Mouse (Mus musculus): Measurements from ENCODE around the gene Atp8a1. TPM values are rescaled to one million over a fixed set of nuclear protein-coding genes. Genes with fewer than 3 reads are reported as not detected.
A peak's percentile ranks its signal among the peaks of the same experiment; 100 is the strongest.

Atp8a1 gene
- polyA plus RNA-seq, 1 experiment from 2014 or later: 17.9 TPM

GRCm38 (mm10) chr5:67768708-67769107 is 78.5 kb downstream of the Atp8a1 start:
- Histone ChIP-seq H3K9ac (ENCODE audit: low read length) (no peak overlapping the region), H3K9me3 (ENCODE audit: control insufficient read depth, low read length) (no peaks in the 10 kb centered on the region), H3K4me2 (ENCODE audit: low read length) (no peak overlapping the region), H3K27me3 (replicated peaks; ENCODE audit: control insufficient read depth, insufficient read depth, low read length) (no peaks in the 10 kb centered on the region), H3K4me1 (replicated peaks; ENCODE audit: control insufficient read depth, insufficient read depth, low read length) (no peaks in the 10 kb centered on the region), H3K27ac (ENCODE audit: low read depth) (no peak overlapping the region), H3K4me3 (ENCODE audit: low read depth, low read length) (no peak overlapping the region), H3K36me3 (ENCODE audit: control insufficient read depth, insufficient read depth, low read length) (no peaks in the 10 kb centered on the region)
- DNase-seq (ENCODE audit: low spot score) (no peak), ATAC-seq (replicated peaks; ENCODE audit: low FRiP score, low TSS enrichment, low read depth) (no peak)
- WGBS: 91% methylated on average over 8 of the region's 8 CpGs

- Histone ChIP-seq H3K4me2 (ENCODE audit: low read length) (no peak overlapping the region), H3K4me3 (ENCODE audit: low read depth, low read length) (no peak overlapping the region), H3K27me3 (replicated peaks; ENCODE audit: control insufficient read depth, insufficient read depth, low read length) (no peaks in the 10 kb centered on the region), H3K9me3 (ENCODE audit: control insufficient read depth, low read length) (no peaks in the 10 kb centered on the region), H3K36me3 (ENCODE audit: control insufficient read depth, insufficient read depth, low read length) (no peaks in the 10 kb centered on the region), H3K27ac (ENCODE audit: low read depth) (no peak overlapping the region), H3K4me1 (replicated peaks; ENCODE audit: control insufficient read depth, insufficient read depth, low read length) (no peaks in the 10 kb centered on the region), H3K9ac (ENCODE audit: low read length) (no peak overlapping the region)
- DNase-seq (ENCODE audit: low spot score) (no peak), ATAC-seq (replicated peaks; ENCODE audit: low FRiP score, low TSS enrichment, low read depth) (no peak)
- WGBS: 96% methylated on average over 3 of the region's 3 CpGs
These were observed 82.4 kb downstream of the Atp8a1 start for GRCm38 (mm10) chr5:67764798-67765197.

DNA sequence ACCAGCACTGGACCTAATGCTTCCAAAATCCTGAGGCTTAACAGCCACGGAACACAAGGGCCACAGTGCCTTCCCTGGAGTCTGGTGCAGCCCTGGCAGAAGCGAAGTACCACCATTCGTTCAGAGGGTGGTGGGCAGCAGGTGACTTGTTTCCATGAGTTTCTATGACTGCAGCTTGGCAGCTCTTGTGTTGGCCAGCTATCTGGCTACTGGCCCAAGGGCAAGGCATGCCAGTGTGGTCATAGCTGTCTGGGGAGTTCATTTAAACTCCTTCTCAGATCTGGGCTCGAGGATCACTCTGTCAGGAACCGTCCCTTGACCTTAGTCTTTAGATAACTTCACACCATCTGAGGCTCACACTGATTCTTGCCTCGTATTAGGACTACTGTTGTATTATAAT is 89.1 kb downstream of the Atp8a1 start:
- no peaks in the 10 kb centered on the region for H3K36me3 ChIP-seq (ENCODE audit: control insufficient read depth, insufficient read depth, low read length)
- H3K27ac ChIP-seq (ENCODE audit: low read depth): no peak overlapping the region
- H3K27me3 ChIP-seq (replicated peaks; ENCODE audit: control insufficient read depth, insufficient read depth, low read length): no peaks in the 10 kb centered on the region
- 86% methylated on average over 6 of the region's 6 CpGs for WGBS
- H3K4me1 ChIP-seq (replicated peaks; ENCODE audit: control insufficient read depth, insufficient read depth, low read length): no peaks in the 10 kb centered on the region
- no peak overlapping the region for H3K9ac ChIP-seq (ENCODE audit: low read length)
- H3K4me3 ChIP-seq (ENCODE audit: low read depth, low read length): no peak overlapping the region
- no peak overlapping the region for H3K4me2 ChIP-seq (ENCODE audit: low read length)
- H3K9me3 ChIP-seq (ENCODE audit: control insufficient read depth, low read length): no peaks in the 10 kb centered on the region
- ATAC-seq (replicated peaks; ENCODE audit: low FRiP score, low TSS enrichment, low read depth) (no peak), DNase-seq (ENCODE audit: low spot score) (no peak)

DNA sequence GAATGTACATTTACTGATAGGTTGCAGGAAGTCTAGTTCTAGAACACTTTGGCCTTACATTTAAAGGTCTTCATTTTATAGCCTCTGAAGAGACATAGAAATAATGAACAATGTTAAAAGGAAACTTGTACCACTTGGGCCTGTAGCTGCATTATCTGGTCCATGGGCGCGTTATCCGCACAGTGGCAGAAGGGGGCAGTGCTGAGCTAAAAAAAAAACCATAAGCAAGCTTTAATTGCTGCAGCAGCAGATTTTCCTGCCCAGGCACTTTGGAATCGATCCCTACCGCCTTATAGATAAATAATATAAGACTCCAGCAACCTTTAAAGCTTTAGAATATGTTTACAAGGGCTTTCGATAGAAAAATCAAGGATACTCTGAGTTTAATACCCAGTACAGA is 91.1 kb downstream of the Atp8a1 start:
- Histone ChIP-seq H3K36me3 (ENCODE audit: control insufficient read depth, insufficient read depth, low read length) (no peaks in the 10 kb centered on the region), H3K27me3 (replicated peaks; ENCODE audit: control insufficient read depth, insufficient read depth, low read length) (no peaks in the 10 kb centered on the region), H3K4me2 (ENCODE audit: low read length) (no peak overlapping the region), H3K9me3 (ENCODE audit: control insufficient read depth, low read length) (no peaks in the 10 kb centered on the region), H3K9ac (ENCODE audit: low read length) (no peak overlapping the region), H3K4me3 (ENCODE audit: low read depth, low read length) (no peak overlapping the region), H3K27ac (ENCODE audit: low read depth) (no peak overlapping the region), H3K4me1 (replicated peaks; ENCODE audit: control insufficient read depth, insufficient read depth, low read length) (no peaks in the 10 kb centered on the region)
- DNase-seq (ENCODE audit: low spot score) (peak; percentile 76), ATAC-seq (replicated peaks; ENCODE audit: low FRiP score, low TSS enrichment, low read depth) (no peak)
- WGBS: 17% methylated on average over 6 of the region's 6 CpGs

GRCm38 (mm10) chr5:67753057-67753456 is 94.2 kb downstream of the Atp8a1 start:
- ATAC-seq (replicated peaks; ENCODE audit: low FRiP score, low TSS enrichment, low read depth) (no peak), DNase-seq (ENCODE audit: low spot score) (no peak)
- H3K27me3 ChIP-seq (replicated peaks; ENCODE audit: control insufficient read depth, insufficient read depth, low read length): no peaks in the 10 kb centered on the region
- H3K36me3 ChIP-seq (ENCODE audit: control insufficient read depth, insufficient read depth, low read length): no peaks in the 10 kb centered on the region
- H3K4me3 ChIP-seq (ENCODE audit: low read depth, low read length): no peak overlapping the region
- H3K4me2 ChIP-seq (ENCODE audit: low read length): no peak overlapping the region
- WGBS: 55% methylated on average over 2 of the region's 2 CpGs
- no peaks in the 10 kb centered on the region for H3K9me3 ChIP-seq (ENCODE audit: control insufficient read depth, low read length)
- no peaks in the 10 kb centered on the region for H3K4me1 ChIP-seq (replicated peaks; ENCODE audit: control insufficient read depth, insufficient read depth, low read length)
- H3K9ac ChIP-seq (ENCODE audit: low read length): no peak overlapping the region
- H3K27ac ChIP-seq (ENCODE audit: low read depth): no peak overlapping the region

- no peak for ATAC-seq (replicated peaks; ENCODE audit: low FRiP score, low TSS enrichment, low read depth)
- WGBS: 83% methylated on average over 10 of the region's 10 CpGs
- Histone ChIP-seq H3K9ac (ENCODE audit: low read length) (no peak overlapping the region), H3K27me3 (replicated peaks; ENCODE audit: control insufficient read depth, insufficient read depth, low read length) (no peaks in the 10 kb centered on the region), H3K4me1 (replicated peaks; ENCODE audit: control insufficient read depth, insufficient read depth, low read length) (no peaks in the 10 kb centered on the region), H3K4me2 (ENCODE audit: low read length) (no peak overlapping the region), H3K4me3 (ENCODE audit: low read depth, low read length) (no peak overlapping the region), H3K9me3 (ENCODE audit: control insufficient read depth, low read length) (no peaks in the 10 kb centered on the region), H3K36me3 (ENCODE audit: control insufficient read depth, insufficient read depth, low read length) (no peaks in the 10 kb centered on the region), H3K27ac (ENCODE audit: low read depth) (no peak overlapping the region)
- DNase-seq (ENCODE audit: low spot score): no peak
These were observed 94.6 kb downstream of the Atp8a1 start for GRCm38 (mm10) chr5:67752629-67753028.

DNA sequence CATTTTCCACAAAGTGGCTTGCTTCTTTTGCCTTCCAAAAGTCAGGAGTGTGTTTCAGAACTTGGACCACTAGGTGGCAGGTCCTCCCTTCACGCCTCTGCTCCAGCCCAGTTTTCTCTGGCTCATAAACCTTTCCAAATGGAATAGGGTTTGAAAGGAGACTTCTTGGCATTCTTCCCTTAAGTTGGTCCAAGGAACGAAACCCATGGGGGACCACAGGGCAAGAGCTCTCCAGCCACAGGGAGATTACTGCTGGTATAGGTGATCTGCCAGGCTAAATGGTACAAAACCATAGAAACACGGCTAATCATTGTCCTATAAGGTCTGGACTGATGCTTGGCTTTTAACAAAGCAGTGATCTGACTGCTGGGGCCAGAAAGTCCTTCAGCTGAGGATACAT is 95.2 kb downstream of the Atp8a1 start:
- peak; percentile 66 for DNase-seq (ENCODE audit: low spot score)

GRCm38 (mm10) chr5:67739261-67739660 is 108.0 kb downstream of the Atp8a1 start:
- Histone ChIP-seq H3K4me2 (ENCODE audit: low read length) (no peak overlapping the region), H3K27ac (ENCODE audit: low read depth) (no peak overlapping the region), H3K9me3 (ENCODE audit: control insufficient read depth, low read length) (peaks cover 5% of the 10 kb centered on the region; the same call in 1 of the 2 replicates), H3K36me3 (ENCODE audit: control insufficient read depth, insufficient read depth, low read length) (no peaks in the 10 kb centered on the region), H3K9ac (ENCODE audit: low read length) (no peak overlapping the region), H3K27me3 (replicated peaks; ENCODE audit: control insufficient read depth, insufficient read depth, low read length) (no peaks in the 10 kb centered on the region), H3K4me3 (ENCODE audit: low read depth, low read length) (no peak overlapping the region), H3K4me1 (replicated peaks; ENCODE audit: control insufficient read depth, insufficient read depth, low read length) (no peaks in the 10 kb centered on the region)
- DNase-seq (ENCODE audit: low spot score): no peak
- ATAC-seq (replicated peaks; ENCODE audit: low FRiP score, low TSS enrichment, low read depth): no peak
- WGBS: 86% methylated on average over 3 of the region's 3 CpGs

More for the DNA sequence above, 95.2 kb downstream of the Atp8a1 start:
- Histone ChIP-seq H3K4me1 (replicated peaks; ENCODE audit: control insufficient read depth, insufficient read depth, low read length) (no peaks in the 10 kb centered on the region), H3K9ac (ENCODE audit: low read length) (no peak overlapping the region), H3K27me3 (replicated peaks; ENCODE audit: control insufficient read depth, insufficient read depth, low read length) (no peaks in the 10 kb centered on the region), H3K9me3 (ENCODE audit: control insufficient read depth, low read length) (no peaks in the 10 kb centered on the region), H3K36me3 (ENCODE audit: control insufficient read depth, insufficient read depth, low read length) (no peaks in the 10 kb centered on the region), H3K27ac (ENCODE audit: low read depth) (no peak overlapping the region), H3K4me2 (ENCODE audit: low read length) (no peak overlapping the region), H3K4me3 (ENCODE audit: low read depth, low read length) (no peak overlapping the region)
- 51% methylated on average over 3 of the region's 3 CpGs for WGBS
- no peak for ATAC-seq (replicated peaks; ENCODE audit: low FRiP score, low TSS enrichment, low read depth)

- Histone ChIP-seq H3K9me3 (ENCODE audit: control insufficient read depth, low read length) (peaks cover 5% of the 10 kb centered on the region; the same call in 1 of the 2 replicates), H3K9ac (ENCODE audit: low read length) (no peak overlapping the region), H3K36me3 (ENCODE audit: control insufficient read depth, insufficient read depth, low read length) (no peaks in the 10 kb centered on the region), H3K4me3 (ENCODE audit: low read depth, low read length) (no peak overlapping the region), H3K4me2 (ENCODE audit: low read length) (no peak overlapping the region), H3K4me1 (replicated peaks; ENCODE audit: control insufficient read depth, insufficient read depth, low read length) (no peaks in the 10 kb centered on the region), H3K27ac (ENCODE audit: low read depth) (no peak overlapping the region), H3K27me3 (replicated peaks; ENCODE audit: control insufficient read depth, insufficient read depth, low read length) (no peaks in the 10 kb centered on the region)
- ATAC-seq (replicated peaks; ENCODE audit: low FRiP score, low TSS enrichment, low read depth): no peak
- no peak for DNase-seq (ENCODE audit: low spot score)
- 48% methylated on average over 10 of the region's 10 CpGs for WGBS
These were observed 109.1 kb downstream of the Atp8a1 start for GRCm38 (mm10) chr5:67738133-67738532.

Data from intestine, embryonic 14.5 days (tissue).